Mouse (Mus musculus): Measurements from ENCODE around the gene Gm6525.

Gene Gm6525

DNA sequence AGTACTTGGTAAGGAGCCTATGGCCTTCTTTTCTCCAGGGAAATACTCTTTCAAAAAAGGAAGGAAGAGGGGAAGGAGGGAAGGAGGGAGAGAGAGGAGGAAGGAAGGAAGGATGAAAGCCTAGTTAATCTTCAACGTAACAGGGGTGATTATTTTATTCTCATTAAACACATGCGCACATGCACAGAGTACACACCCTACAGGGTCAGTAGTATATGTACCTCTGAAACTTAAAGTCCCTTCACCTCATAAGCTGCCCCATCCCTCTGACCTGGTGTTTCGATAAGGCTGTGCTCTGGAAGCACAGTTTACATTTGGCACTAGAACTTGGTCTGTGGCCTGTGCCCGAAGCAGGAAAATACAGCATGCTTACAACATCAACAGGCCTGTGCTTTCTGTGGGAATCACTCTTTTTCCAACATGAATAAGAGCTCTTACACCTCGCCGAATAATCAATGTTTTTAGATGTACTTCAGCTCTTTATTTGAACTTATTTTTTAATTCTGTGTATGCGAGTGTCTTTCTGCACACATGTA is 37.5 kb downstream of the Gm6525 start:
- DNase-seq (ENCODE audit: low read depth in 2 of 2, low spot score in 2 of 2), result no peak

DNA sequence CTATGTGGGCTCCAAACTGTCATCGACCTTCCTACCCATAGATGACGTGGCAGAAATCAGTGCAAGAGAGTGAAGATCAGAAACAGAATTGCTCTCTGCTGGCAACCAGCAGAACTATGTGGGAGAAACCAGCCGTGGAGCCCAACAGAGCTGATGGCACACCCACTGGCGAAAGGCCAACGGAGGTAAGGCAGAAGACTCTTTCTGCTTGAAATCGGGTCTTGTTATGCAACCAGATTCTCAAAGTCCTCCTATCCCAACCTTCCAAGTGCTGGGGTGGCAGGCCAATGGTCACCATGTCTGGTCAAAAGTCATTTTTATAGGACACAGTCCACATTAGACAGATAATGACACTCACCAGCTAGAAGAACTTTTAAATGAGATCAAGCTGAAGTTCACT is 40.6 kb downstream of the Gm6525 start:
- no peak for DNase-seq (ENCODE audit: low read depth in 2 of 2, low spot score in 2 of 2)

DNA sequence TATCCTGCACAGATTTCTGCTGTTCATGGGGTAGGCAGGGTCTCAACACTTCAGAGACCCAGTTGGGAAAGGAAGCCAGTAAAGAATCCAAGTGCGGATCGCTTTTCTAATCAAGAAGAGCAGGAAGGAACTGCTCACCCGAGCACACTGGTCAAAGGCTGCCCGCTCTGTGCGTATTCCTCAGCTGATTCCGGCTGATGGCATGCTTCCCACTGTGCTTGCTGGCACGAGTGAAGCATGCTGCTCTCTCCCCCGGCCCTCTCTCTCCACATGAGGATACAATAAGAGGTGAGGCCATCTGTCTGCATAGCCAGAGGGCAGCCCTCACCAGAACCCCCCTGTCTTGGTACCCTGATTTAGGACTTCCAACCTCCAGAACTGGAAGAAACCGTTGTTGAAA is 41.3 kb downstream of the Gm6525 start:
- no peak for DNase-seq (ENCODE audit: low read depth in 2 of 2, low spot score in 2 of 2)

DNA sequence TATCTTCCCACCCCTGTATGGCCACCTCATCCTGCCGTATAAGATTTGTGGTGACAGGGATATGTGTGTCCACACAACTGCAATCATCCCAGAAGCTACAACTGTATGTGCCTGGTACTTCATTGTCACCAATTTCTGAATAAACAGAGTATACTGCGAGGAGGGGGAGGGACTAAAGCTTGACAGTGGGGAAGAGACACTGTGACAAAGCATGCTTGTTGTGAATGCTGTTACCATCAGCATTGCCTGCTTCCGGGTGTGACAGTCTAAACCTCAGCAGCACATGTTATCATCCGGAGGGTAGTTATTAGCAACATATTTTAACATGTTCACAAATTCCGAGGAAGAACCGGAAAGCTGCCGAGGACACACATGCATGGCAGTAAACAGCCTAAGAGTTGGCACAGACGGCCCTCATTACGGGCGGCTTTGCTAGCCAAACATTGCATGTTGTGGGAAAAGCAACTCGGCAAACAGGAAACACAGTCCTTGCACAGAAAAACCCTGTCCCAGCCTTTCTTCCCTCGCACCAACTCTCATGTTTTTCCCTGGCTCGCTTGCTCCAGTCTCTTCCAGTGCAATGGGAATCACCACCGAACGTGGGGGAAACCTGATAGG is 41.9 kb downstream of the Gm6525 start:
- DNase-seq (ENCODE audit: low read depth in 2 of 2, low spot score in 2 of 2), result no peak

DNA sequence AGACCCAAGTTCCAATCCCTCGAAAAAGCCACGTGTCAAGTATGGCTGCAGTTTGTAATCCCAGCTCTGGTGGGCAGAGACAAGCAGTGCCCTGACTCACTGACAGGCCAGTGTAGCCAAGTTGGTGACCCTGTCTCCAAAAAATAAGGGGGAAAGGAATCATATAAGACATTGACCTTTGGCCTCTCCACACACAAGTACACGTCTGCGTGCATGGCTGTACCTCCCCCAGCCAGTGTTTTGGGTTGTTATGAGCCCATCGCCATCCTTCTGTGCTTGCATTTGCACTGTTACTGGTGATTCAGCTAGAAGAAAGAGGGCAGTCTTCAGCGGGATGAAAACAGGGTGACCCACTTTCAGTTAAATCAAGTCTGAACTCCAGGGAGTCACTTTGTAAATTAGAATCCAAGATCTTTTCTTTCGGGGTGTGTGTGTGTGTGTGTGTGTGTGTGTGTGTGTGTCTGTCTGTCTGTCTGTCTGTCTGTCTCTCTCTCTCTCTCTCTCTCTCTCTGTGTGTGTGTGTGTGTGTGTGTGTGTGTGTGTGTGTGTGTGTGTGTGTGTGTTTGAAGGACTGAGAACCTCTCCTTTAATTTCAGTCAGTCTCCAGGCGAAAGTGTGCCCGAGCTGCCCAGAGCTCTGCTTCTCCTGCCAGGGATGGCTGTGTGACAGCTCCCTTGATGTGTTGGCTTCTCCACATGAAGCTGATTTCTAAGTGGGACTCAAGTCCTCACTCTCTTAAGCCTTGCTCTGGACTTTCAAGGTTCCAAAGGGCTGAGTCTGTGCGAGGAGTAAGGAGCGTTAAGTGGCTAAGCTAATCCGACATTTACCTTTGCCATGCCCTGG is 43.4 kb downstream of the Gm6525 start:
- DNase-seq (ENCODE audit: low read depth in 2 of 2, low spot score in 2 of 2), result no peak

DNA sequence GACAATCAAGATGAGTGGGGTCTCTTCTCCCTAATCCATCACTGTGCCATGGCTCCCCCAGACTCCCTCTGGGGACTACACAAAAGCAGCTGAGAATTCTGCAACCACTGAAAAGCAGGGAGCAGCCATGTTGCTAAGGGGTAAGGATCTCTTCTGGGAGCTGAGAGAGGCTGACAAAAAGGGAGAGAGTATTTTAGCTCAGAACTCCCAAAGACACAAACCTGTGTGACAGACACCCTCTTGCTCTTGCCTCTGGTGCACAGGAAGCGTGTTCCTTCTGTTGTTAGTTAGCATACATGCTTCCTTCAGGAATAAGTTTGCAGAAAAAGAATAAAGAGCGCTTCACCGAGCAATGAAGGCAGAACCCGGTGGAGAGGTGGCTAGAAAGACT is 44.1 kb downstream of the Gm6525 start:
- DNase-seq (ENCODE audit: low read depth in 2 of 2, low spot score in 2 of 2), result no peak

DNA sequence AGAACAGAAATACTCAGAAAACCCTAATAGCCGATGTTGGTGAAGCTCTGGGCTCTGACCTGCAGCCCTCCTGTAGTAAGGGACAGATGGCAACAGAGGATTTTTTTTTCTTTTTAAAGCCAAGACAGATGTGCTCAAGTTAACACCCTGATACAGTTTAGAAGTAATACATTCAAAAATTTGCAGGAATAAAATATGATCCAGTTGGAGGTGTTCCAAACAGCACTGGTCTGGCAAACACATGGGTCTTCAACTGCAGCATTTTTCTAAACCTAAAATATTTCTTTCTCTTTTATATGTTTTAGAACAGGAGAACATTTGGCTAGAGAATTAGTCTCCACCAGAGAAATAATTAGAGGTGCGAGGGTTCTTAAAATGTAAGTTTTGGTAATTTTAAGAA is 44.6 kb downstream of the Gm6525 start:
- DNase-seq (ENCODE audit: low read depth in 2 of 2, low spot score in 2 of 2), result no peak

DNA sequence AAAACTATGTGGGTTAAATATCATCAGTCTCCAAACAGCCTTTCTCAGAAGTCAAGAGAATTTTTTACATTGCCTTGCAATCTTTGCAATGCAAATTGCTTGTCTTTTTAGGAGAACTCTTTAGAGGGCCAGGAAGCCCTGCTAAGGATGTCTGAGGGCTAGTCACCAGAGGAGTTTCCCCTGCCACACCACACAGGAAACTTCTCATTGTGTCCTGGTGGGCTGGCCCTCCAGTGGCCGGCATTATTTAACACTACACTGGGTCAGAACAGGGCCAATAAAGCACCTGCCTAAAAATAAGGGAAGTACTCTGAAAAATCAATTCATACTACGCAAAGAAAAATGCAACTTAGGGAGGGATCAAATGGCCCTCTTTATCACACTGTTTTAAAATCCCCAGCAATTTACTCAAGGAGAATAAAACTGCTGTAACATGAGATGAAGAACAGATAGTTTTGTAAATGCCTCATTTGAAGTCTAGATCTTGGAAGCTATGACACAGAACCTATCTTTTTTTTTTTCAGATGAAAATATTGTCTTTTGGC is 45.3 kb downstream of the Gm6525 start:
- DNase-seq (ENCODE audit: low read depth in 2 of 2, low spot score in 2 of 2), result no peak

DNA sequence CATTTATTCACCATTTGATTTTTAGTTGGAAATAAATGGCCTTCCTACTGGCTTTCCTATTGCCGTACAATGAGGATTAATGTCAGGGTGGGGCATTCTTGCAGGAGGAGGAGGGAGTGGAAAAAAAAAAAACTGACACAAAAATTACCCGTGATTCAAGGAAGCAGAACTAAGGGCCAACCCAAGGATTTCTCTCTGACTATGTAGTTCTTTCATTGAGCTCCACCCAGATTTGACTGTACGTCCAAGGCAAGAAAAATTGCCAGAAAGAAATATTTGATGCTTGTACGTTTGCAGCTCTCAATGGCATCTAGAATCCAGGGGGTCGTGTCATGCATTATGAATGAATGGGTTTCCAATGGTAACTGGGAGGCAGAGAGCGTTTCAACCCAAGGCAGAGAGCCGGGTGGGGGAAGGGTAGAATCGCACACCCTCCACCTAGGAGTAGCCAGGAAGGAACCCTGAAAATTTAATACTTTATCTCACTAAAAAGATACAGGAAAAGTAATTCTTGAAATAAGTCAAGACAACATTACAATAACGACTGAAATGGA is 45.9 kb downstream of the Gm6525 start:
- no peak for DNase-seq (ENCODE audit: low read depth in 2 of 2, low spot score in 2 of 2)

DNA sequence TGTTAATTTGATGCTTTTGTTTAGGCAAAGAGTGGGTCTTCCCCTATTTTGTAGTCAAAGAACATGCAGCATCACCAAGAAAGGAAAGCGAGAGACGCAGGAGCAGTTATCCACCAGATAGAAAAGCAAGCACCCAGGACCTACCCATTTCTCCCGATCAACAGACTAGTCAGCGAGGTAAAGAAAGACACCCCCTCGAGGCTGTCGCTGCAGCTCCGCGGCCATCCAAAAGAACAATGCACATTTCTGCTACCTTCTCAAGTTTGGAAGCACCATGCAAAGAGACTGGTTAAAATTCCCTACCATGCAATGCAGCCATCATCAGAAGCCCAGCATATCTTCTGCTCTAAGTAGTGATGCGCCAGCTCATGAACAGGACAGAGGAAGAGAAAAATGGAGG is 46.4 kb downstream of the Gm6525 start:
- no peak for DNase-seq (ENCODE audit: low read depth in 2 of 2, low spot score in 2 of 2)

DNA sequence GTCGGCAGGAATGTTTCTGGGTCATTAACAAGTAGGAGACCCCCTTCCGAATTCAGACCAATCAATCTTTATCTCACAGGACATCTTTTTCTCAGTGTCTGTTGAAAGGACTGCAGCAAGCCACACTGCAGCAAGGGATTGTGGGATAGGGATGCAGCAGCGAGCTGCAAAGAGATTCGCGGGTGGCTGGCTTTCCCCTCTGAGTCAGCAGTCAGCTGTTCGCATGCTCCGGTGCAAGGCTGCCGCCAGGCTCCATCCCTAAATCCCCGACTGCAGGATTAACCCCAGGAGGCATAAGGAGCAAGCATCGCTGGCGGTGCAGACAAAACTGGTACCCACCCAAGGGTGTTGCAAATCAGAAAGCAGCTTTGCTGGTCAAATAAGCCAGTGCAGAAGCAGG is 46.8 kb downstream of the Gm6525 start:
- DNase-seq (ENCODE audit: low read depth in 2 of 2, low spot score in 2 of 2), result no peak
